Mouse (Mus musculus): Measurements from ENCODE around the gene Vangl2. TPM values are rescaled to one million over a fixed set of nuclear protein-coding genes. Genes with fewer than 3 reads are reported as not detected.

The Vangl2 gene
- polyA plus RNA-seq (2016; fragmentation: Nextera tagmentation; extraction: Ambion mirVana) = 28.3 and 35.3 TPM in 2 replicates

- H3K27me3 ChIP-seq (replicated peaks; ENCODE audit: low read depth, poor library complexity, severe bottlenecking) = peaks cover 6% of the 10 kb centered on the region
- H3K36me3 ChIP-seq (replicated peaks) = peaks cover 9% of the 10 kb centered on the region
- H3K27ac ChIP-seq (replicated peaks) = peak within 1 kb of the TSS; percentile 99
- peak within 1 kb of the TSS; percentile 93 for H3K4me3 ChIP-seq
- peaks cover 45% of the 10 kb centered on the region for H3K4me1 ChIP-seq
- no peaks in the 10 kb centered on the region for H3K9me3 ChIP-seq
- DNase-seq (ENCODE audit: low spot score) = no peak
- WGBS = 50% methylated on average over 21 of the region's 21 CpGs
Measured at GRCm38 (mm10) chr1:172028394-172029275, at the start of gene Vangl2. Gene Vangl2 (minus strand): TSS chr1:172028444.

- Histone ChIP-seq H3K36me3 (replicated peaks) (peaks cover 80% of the 10 kb centered on the region), H3K9me3 (no peaks in the 10 kb centered on the region), H3K27me3 (replicated peaks; ENCODE audit: low read depth, poor library complexity, severe bottlenecking) (no peaks in the 10 kb centered on the region), H3K4me3 (no peak overlapping the region), H3K27ac (replicated peaks) (no peak overlapping the region), H3K4me1 (peaks cover 6% of the 10 kb centered on the region)
- no peak for DNase-seq (ENCODE audit: low spot score)
- 73% methylated on average over 5 of the region's 5 CpGs for WGBS
Measured at GRCm38 (mm10) chr1:172077981-172078380, 49.7 kb upstream of the Vangl2 start.

GRCm38 (mm10) chr1:172072604-172073003 is 44.4 kb upstream of the Vangl2 start:
- H3K27me3 ChIP-seq (replicated peaks; ENCODE audit: low read depth, poor library complexity, severe bottlenecking) = no peaks in the 10 kb centered on the region
- no peaks in the 10 kb centered on the region for H3K4me1 ChIP-seq
- WGBS = 94% methylated on average over 7 of the region's 7 CpGs
- no peak for DNase-seq (ENCODE audit: low spot score)
- H3K4me3 ChIP-seq = no peak overlapping the region
- no peak overlapping the region for H3K27ac ChIP-seq (replicated peaks)
- no peaks in the 10 kb centered on the region for H3K9me3 ChIP-seq
- H3K36me3 ChIP-seq (replicated peaks) = peaks cover 100% of the 10 kb centered on the region

GRCm38 (mm10) chr1:172071556-172071955 is 43.3 kb upstream of the Vangl2 start:
- Histone ChIP-seq H3K27me3 (replicated peaks; ENCODE audit: low read depth, poor library complexity, severe bottlenecking) (no peaks in the 10 kb centered on the region), H3K4me1 (no peaks in the 10 kb centered on the region), H3K9me3 (no peaks in the 10 kb centered on the region), H3K4me3 (no peak overlapping the region), H3K36me3 (replicated peaks) (peaks cover 100% of the 10 kb centered on the region), H3K27ac (replicated peaks) (no peak overlapping the region)
- WGBS = 70% methylated on average over 4 of the region's 4 CpGs
- no peak for DNase-seq (ENCODE audit: low spot score)

GRCm38 (mm10) chr1:172070227-172070626 is 42.0 kb upstream of the Vangl2 start:
- Histone ChIP-seq H3K9me3 (no peaks in the 10 kb centered on the region), H3K27ac (replicated peaks) (no peak overlapping the region), H3K4me3 (no peak overlapping the region), H3K27me3 (replicated peaks; ENCODE audit: low read depth, poor library complexity, severe bottlenecking) (no peaks in the 10 kb centered on the region), H3K36me3 (replicated peaks) (peaks cover 100% of the 10 kb centered on the region), H3K4me1 (no peaks in the 10 kb centered on the region)
- DNase-seq (ENCODE audit: low spot score) = no peak
- 66% methylated on average over 6 of the region's 6 CpGs for WGBS

- no peaks in the 10 kb centered on the region for H3K27me3 ChIP-seq (replicated peaks; ENCODE audit: low read depth, poor library complexity, severe bottlenecking)
- WGBS = 71% methylated on average over 13 of the region's 13 CpGs
- DNase-seq (ENCODE audit: low spot score) = no peak
- H3K9me3 ChIP-seq = no peaks in the 10 kb centered on the region
- H3K4me3 ChIP-seq = no peak overlapping the region
- no peak overlapping the region; the same call in 1 of the 2 replicates for H3K27ac ChIP-seq (replicated peaks)
- peaks cover 60% of the 10 kb centered on the region for H3K36me3 ChIP-seq (replicated peaks)
- peaks cover 18% of the 10 kb centered on the region for H3K4me1 ChIP-seq
Measured at GRCm38 (mm10) chr1:172064613-172065141, 36.4 kb upstream of the Vangl2 start.

GRCm38 (mm10) chr1:172063291-172064023 is 35.2 kb upstream of the Vangl2 start:
- Histone ChIP-seq H3K36me3 (replicated peaks) (peaks cover 47% of the 10 kb centered on the region), H3K27me3 (replicated peaks; ENCODE audit: low read depth, poor library complexity, severe bottlenecking) (peaks cover 3% of the 10 kb centered on the region), H3K4me1 (peaks cover 28% of the 10 kb centered on the region), H3K4me3 (no peak overlapping the region), H3K27ac (replicated peaks) (no peak overlapping the region), H3K9me3 (no peaks in the 10 kb centered on the region)
- 56% methylated on average over 4 of the region's 4 CpGs for WGBS
- no peak for DNase-seq (ENCODE audit: low spot score)

GRCm38 (mm10) chr1:172062101-172062500 is 33.9 kb upstream of the Vangl2 start:
- peaks cover 9% of the 10 kb centered on the region for H3K27me3 ChIP-seq (replicated peaks; ENCODE audit: low read depth, poor library complexity, severe bottlenecking)
- no peaks in the 10 kb centered on the region for H3K9me3 ChIP-seq
- DNase-seq (ENCODE audit: low spot score) = no peak
- 79% methylated on average over 2 of the region's 2 CpGs for WGBS
- no peak overlapping the region for H3K27ac ChIP-seq (replicated peaks)
- H3K4me3 ChIP-seq = no peak overlapping the region
- peaks cover 41% of the 10 kb centered on the region for H3K4me1 ChIP-seq
- H3K36me3 ChIP-seq (replicated peaks) = peaks cover 34% of the 10 kb centered on the region

GRCm38 (mm10) chr1:172061217-172061616 is 33.0 kb upstream of the Vangl2 start:
- H3K9me3 ChIP-seq = no peaks in the 10 kb centered on the region
- H3K36me3 ChIP-seq (replicated peaks) = peaks cover 25% of the 10 kb centered on the region
- peaks cover 41% of the 10 kb centered on the region for H3K4me1 ChIP-seq
- no peak overlapping the region for H3K4me3 ChIP-seq
- no peak for DNase-seq (ENCODE audit: low spot score)
- H3K27me3 ChIP-seq (replicated peaks; ENCODE audit: low read depth, poor library complexity, severe bottlenecking) = peaks cover 18% of the 10 kb centered on the region
- H3K27ac ChIP-seq (replicated peaks) = peak overlapping the region; percentile 65
- WGBS = 40% methylated on average over 8 of the region's 8 CpGs

GRCm38 (mm10) chr1:172060659-172061058 is 32.4 kb upstream of the Vangl2 start:
- 47% methylated on average over 4 of the region's 4 CpGs for WGBS
- H3K4me3 ChIP-seq = no peak overlapping the region

GRCm38 (mm10) chr1:172058874-172059273 is 30.6 kb upstream of the Vangl2 start:
- H3K27ac ChIP-seq (replicated peaks) = peak overlapping the region; percentile 61
- peaks cover 41% of the 10 kb centered on the region for H3K27me3 ChIP-seq (replicated peaks; ENCODE audit: low read depth, poor library complexity, severe bottlenecking)
- H3K4me3 ChIP-seq = peak overlapping the region; percentile 12; the same call in 1 of the 2 replicates
- H3K4me1 ChIP-seq = peaks cover 46% of the 10 kb centered on the region
- H3K9me3 ChIP-seq = no peaks in the 10 kb centered on the region
- H3K36me3 ChIP-seq (replicated peaks) = 0 out of 2 replicates have a peak, but pooled peaks cover 3% of the 10 kb centered on the region
- no peak for DNase-seq (ENCODE audit: low spot score)
- 62% methylated on average over 7 of the region's 7 CpGs for WGBS

More at GRCm38 (mm10) chr1:172060659-172061058, 32.4 kb upstream of the Vangl2 start:
- Histone ChIP-seq H3K4me1 (peaks cover 41% of the 10 kb centered on the region), H3K27me3 (replicated peaks; ENCODE audit: low read depth, poor library complexity, severe bottlenecking) (peaks cover 23% of the 10 kb centered on the region), H3K36me3 (replicated peaks) (peaks cover 19% of the 10 kb centered on the region), H3K9me3 (no peaks in the 10 kb centered on the region), H3K27ac (replicated peaks) (peak overlapping the region; percentile 65)
- DNase-seq (ENCODE audit: low spot score) = no peak

- peak overlapping the region; percentile 1; the same call in 1 of the 2 replicates for H3K4me3 ChIP-seq
- H3K9me3 ChIP-seq = no peaks in the 10 kb centered on the region
- peaks cover 48% of the 10 kb centered on the region for H3K4me1 ChIP-seq
- H3K27ac ChIP-seq (replicated peaks) = peak overlapping the region; percentile 61
- no peak for DNase-seq (ENCODE audit: low spot score)
- peaks cover 47% of the 10 kb centered on the region for H3K27me3 ChIP-seq (replicated peaks; ENCODE audit: low read depth, poor library complexity, severe bottlenecking)
- WGBS = 62% methylated on average over 6 of the region's 6 CpGs
- no peaks in the 10 kb centered on the region for H3K36me3 ChIP-seq (replicated peaks)
Measured at GRCm38 (mm10) chr1:172058321-172058720, 30.1 kb upstream of the Vangl2 start.
